Mouse (Mus musculus) adrenal gland, postnatal 36 days (tissue): ENCODE results near the gene Hoxd13. TPM values are rescaled to one million over a fixed set of nuclear protein-coding genes. Genes with fewer than 3 reads are reported as not detected.

ENCODE experiments used
- DNase-seq, 2 experiments: peaks; one replicate each; pipeline ENCODE4 v3.0.0; 2021; ENCODE audit warnings: mixed read lengths in 1 of 2
- total RNA-seq, 2 experiments: library from RNA; stranded (reverse); gene quantifications; 2 replicates each; pipeline ENCODE4 v1.2.3; 2021

Hoxd13 gene
- total RNA-seq, 2 experiments from 2014 or later: not detected

GRCm38 (mm10) chr2:74680561-74681398 lies 12.7 kb downstream of the Hoxd13 start:
- DNase-seq: no peak

GRCm38 (mm10) chr2:74681594-74682531 lies 13.8 kb downstream of the Hoxd13 start:
- no peak for DNase-seq

GRCm38 (mm10) chr2:74682796-74683195 lies 14.7 kb downstream of the Hoxd13 start:
- DNase-seq: no peak

DNA sequence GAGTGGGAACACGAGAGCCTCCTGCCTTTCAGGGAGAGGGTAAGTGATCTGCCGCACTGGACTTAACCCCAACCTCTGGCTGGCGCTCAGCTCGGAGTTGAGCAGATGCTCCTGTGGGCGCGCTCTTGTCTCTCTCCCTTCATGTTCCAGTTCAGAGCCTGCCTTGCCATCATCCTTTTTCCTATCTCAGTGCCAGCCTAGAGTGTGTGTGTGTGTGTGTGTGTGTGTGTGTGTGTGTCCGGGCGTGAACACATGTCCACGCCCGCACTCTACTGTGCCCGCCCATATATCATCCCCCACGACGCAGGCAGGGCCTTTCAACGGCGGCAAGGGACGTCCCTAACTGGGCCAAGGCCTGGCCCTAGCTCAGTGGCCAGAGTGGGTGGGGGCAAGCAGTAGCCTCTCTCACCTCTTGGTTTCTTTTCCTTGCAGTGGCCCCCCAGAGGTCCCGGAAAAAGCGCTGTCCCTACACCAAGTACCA lies 15.4 kb downstream of the Hoxd13 start:
- DNase-seq: no peak

DNA sequence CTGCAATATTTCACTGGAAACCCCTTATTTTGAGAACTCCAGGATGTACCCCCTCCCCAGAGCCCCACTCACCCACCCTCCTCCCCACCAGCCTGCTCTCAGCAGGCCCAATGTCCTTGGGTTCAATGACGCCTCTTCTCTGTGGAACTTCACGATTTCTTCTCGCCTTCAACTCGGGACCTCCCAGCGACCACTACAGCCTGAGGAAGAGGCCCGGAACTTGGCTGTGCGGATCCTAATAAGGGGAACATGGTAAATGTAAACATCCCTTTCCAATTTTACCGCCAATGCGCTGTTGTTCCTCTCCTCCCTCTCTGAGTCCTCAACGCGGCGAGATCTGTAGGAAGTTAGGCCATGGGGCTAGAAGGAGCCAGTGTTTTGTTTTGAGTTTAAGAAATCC lies 16.0 kb downstream of the Hoxd13 start:
- no peak for DNase-seq

DNA sequence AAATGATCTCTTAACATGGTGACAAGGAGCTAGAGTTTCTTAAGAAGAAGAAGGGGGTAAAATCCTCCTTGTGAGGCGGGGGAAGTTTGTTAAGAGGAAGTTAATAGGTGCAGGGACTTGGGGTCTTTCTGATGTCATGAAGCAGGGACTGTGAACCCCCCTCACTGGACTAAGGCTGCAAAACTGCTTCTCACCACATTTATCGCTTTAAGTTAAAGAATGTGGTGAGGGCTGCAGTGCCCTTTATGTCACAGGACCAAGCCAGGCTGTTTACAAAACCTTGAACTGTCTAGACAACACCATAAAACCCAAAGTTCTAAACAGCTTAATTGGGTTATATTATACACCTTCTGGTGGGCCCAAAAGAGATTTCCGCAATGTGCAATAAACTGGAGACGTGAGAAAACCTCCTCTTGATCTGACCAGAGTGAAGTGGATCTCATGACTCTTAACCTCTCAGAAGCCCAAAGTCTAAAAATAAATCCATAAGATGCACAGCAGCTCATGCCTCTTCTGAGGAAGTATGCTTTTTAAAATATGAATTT lies 17.0 kb downstream of the Hoxd13 start:
- DNase-seq: no peak

DNA sequence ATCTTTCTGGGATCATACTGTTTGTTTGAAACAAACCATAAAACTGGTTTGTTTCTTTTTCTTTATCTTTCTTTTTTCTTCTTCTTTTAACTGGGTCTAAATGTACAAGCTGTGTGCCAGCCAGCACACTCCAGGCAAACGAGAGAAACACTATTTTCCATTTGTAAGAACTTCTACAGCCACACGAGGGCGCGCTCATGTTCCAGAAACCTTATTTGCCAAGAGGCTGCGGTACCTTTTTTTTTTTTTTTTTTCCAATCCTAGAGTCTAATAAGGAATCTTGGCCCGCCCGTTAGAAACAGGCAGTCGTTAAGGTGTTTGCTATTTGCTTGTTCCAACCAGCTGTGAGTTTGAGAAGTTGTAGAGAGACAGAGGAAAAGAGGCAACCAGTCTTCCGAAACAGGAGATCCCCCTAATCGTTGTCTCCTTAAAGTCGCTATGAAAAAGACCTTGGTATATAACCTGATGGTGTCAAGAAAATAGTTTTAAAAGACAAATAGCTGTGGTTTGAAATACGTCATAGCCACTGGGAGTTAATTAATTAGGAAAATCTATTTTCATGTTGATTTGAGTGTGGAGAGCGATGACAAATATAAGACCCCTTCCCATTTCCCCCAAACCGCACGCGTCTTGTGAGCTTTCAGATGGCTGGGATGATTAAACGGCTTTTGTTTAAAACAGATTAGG lies 18.3 kb downstream of the Hoxd13 start:
- DNase-seq: peak; percentile 75 to 79

DNA sequence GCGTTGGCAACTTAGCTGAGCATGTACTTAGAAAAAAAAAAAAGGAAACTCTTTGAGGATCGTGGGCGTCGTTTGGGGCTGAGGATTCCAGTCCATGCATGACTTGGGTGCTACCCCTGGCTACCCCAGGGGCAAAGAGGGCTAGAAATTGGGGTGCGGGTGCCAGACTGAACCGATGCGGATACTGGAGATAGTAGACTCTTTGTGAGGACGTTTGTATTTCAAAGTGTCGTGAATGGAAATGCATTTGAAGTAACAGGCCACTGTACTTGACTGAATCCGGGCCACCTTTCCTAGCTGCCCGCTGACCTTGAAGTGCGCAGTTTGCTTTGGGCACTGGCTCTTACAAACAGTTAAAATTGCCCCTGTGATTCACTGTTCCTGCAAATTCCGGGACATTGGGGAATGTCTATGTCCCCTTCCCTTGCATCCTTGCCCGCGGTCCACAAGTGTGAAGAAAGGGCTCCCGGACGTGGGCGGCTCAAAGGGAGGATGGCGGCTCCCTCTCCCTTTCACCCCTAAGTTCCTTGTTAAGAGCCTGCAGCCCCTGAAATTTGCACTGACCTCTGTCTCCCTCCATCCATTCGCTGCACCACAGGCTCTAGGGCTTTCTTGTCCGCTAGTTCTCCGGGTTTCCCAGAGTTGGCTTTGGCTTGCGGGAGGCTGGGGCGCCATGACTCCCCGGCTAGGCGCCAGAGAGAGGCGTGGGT lies 19.0 kb downstream of the Hoxd13 start:
- no peak for DNase-seq

- no peak for DNase-seq
Observed at GRCm38 (mm10) chr2:74687698-74688555, 19.8 kb downstream of the Hoxd13 start.

- no peak for DNase-seq
Observed at GRCm38 (mm10) chr2:74688795-74689573, 20.9 kb downstream of the Hoxd13 start.

DNA sequence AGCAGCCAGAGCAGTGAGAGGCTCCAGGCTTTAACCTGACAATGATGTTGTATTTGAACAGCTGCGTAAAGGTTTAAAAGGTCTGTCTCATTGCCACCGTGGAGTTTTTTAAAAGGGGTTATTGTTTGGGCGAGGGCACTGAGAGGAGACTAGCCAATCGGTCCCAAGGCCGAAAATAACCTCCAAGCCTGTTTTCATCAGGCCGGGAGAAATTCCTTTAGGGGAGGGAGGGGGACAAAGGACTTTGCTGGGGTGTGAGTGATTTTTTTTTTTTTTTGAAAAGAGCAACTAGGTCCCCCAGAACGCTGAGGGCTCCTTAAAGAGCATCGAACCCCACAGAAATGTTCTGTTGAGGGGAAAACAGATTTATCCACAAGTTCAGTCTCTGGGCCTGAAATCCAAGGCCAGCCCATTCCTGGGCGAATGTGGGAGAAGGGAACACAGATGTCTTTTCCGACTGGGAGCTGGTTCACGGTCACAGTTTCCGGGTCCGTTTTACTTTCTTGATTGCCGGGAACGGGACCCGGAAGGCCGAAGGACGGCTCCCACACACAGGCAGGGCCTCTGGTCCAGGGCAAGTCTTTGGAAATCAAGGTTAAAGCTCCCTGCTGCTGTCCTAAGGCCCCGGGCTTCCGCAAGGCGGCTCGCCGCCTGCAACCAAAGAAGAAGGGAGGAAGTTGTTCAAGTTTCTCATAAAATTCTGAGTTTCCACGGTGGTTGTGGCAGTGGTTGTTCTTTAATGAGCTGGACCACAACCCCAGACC lies 21.6 kb downstream of the Hoxd13 start:
- no peak for DNase-seq

GRCm38 (mm10) chr2:74690338-74690716 lies 22.2 kb downstream of the Hoxd13 start:
- DNase-seq: no peak

- peak; percentile 77 to 79 for DNase-seq
Observed at GRCm38 (mm10) chr2:74691022-74691951, 23.2 kb downstream of the Hoxd13 start, which contains the start of gene Hoxd10. TSS of gene Hoxd10 (plus strand) at chr2:74691924.

GRCm38 (mm10) chr2:74691995-74692807 lies 24.1 kb downstream of the Hoxd13 start:
- no peak for DNase-seq

DNA sequence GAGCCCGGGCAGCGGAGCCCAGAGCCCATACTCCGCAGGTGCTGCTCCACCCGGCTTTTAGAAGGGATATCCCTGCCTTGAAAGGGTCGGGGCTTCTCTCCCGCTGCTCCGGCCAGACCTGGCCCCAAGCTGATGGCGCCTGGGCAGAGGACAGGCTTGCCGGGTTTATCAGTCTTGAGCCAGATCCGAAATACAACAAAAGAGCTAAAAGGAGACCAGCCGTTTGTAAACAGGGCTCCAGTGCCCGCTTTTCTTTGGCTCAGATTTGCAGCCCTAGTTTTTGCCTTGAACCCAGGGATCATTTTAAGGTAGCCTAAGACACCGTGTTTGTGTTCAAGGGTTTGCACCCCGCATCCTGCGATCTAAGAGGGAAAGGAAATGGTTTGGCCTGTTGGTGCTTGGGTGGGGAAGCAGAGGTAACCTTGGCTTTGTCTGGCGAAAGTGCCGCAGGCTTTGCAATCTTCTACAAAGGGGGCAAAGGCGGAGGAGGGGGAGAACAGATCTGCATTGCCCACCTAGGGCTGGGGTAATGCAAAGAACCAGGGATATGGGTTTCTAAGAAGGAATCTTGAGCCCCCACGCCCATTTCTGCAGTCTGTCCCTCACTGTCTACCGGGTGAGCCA lies 24.8 kb downstream of the Hoxd13 start:
- DNase-seq: no peak

DNA sequence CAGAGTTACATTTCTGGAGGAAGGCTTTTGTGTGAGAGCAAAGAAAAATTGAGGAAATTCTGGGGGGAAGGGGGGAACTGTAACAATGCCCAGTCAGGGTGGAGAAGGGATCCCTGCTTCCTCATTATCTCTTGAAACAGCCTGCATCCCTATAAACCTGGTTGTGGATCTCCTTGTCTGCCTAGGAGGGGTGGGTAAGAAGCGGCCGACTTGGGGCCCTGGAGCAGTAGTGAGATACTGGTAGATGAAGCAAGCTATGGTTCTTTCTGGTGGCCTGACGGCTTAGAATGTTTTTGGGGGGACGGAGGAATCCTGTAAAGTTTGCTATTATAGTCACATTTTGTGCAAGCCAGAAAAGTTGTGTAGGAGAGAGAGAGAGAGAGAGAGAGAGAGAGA lies 25.3 kb downstream of the Hoxd13 start:
- no peak for DNase-seq
